16 mouse cellular contexts compared by ENCODE assay signal in genomic region chr12:70647516-70647915, GRCm38 (mm10).
A peak's percentile ranks its signal among the peaks of the same experiment; 100 is the strongest.
DNase-seq lines count a peak whose midpoint lies in the region; ATAC-seq lines count a peak whose summit lies in the region.
"Had no signal": no experiment of that assay in that cellular context is flagged by ENCODE, and none has a peak within 500 bp of the region (broad histone marks: within the 10 kb centered on the region; RNA-seq: fewer than 3 reads in every experiment).

No protein-coding gene starts in this region.

- no peaks in the 10 kb centered on the region for H3K36me3 ChIP-seq in heart, embryonic 14.5 days (ENCODE audit: control insufficient read depth, insufficient read depth, low read length)
- H3K36me3 ChIP-seq in heart, embryonic 11.5 days (ENCODE audit: control insufficient read depth, insufficient read depth, low read length), result no peaks in the 10 kb centered on the region
- H3K36me3 ChIP-seq in embryonic facial prominence, embryonic 13.5 days, result no peaks in the 10 kb centered on the region
- H3K36me3 ChIP-seq: forebrain, embryonic 15.5 days; G1E had no signal

- peak overlapping the region; percentile 35 to 81 for H3K27ac ChIP-seq in heart, embryonic 14.5 days (replicated peaks in 1 of 2; ENCODE audit: control insufficient read depth in 1 of 2, insufficient read depth in 1 of 2, low read depth in 2 of 2, low read length in 2 of 2)
- no peak overlapping the region for H3K27ac ChIP-seq in heart, embryonic 11.5 days (ENCODE audit: low read depth, low read length)
- H3K27ac ChIP-seq in embryonic facial prominence, embryonic 13.5 days, result peak overlapping the region; percentile 29
- H3K27ac ChIP-seq: forebrain, embryonic 15.5 days had no signal

- H3K9me3 ChIP-seq in heart, embryonic 14.5 days (ENCODE audit: control insufficient read depth, low read length), result no peaks in the 10 kb centered on the region
- H3K9me3 ChIP-seq in heart, embryonic 11.5 days (replicated peaks; ENCODE audit: control insufficient read depth, low read length), result no peaks in the 10 kb centered on the region
- no peaks in the 10 kb centered on the region for H3K9me3 ChIP-seq in embryonic facial prominence, embryonic 13.5 days
- H3K9me3 ChIP-seq: forebrain, embryonic 15.5 days had no signal

- H3K4me1 ChIP-seq in heart, embryonic 14.5 days (ENCODE audit: control insufficient read depth in 2 of 2, insufficient read depth in 2 of 2, low read length in 2 of 2), result peaks cover 21 to 40% of the 10 kb centered on the region in 2 experiments
- H3K4me1 ChIP-seq in heart, embryonic 11.5 days (ENCODE audit: control insufficient read depth, insufficient read depth, low read length), result peaks cover 10% of the 10 kb centered on the region
- H3K4me1 ChIP-seq in embryonic facial prominence, embryonic 13.5 days, result 0 out of 2 replicates have a peak, but pooled peaks cover 11% of the 10 kb centered on the region

- H3K9ac ChIP-seq in heart, embryonic 14.5 days (ENCODE audit: low read length), result no peak overlapping the region
- no peak overlapping the region for H3K9ac ChIP-seq in heart, embryonic 11.5 days (ENCODE audit: low read depth, low read length)
- H3K9ac ChIP-seq in embryonic facial prominence, embryonic 13.5 days, result no peak overlapping the region
- H3K9ac ChIP-seq: forebrain, embryonic 15.5 days; lung, embryonic 14.5 days had no signal

- no peak overlapping the region for H3K4me2 ChIP-seq in heart, embryonic 14.5 days (ENCODE audit: low read length)
- no peak overlapping the region for H3K4me2 ChIP-seq in heart, embryonic 11.5 days
- no peak overlapping the region for H3K4me2 ChIP-seq in embryonic facial prominence, embryonic 13.5 days
- H3K4me2 ChIP-seq: forebrain, embryonic 15.5 days; liver, embryonic 11.5 days; lung, embryonic 14.5 days had no signal

- WGBS in heart, embryonic 14.5 days, result 25% methylated on average over 6 of the region's 6 CpGs
- WGBS in heart, embryonic 11.5 days (ENCODE audit: insufficient replicate concordance), result 33% methylated on average over 6 of the region's 6 CpGs
- WGBS in embryonic facial prominence, embryonic 13.5 days, result 35% methylated on average over 6 of the region's 6 CpGs

- H3K27me3 ChIP-seq in heart, embryonic 14.5 days (ENCODE audit: control insufficient read depth, insufficient read depth, low read length), result no peaks in the 10 kb centered on the region
- no peaks in the 10 kb centered on the region for H3K27me3 ChIP-seq in heart, embryonic 11.5 days (ENCODE audit: control insufficient read depth, insufficient read depth, low read length)
- no peaks in the 10 kb centered on the region for H3K27me3 ChIP-seq in embryonic facial prominence, embryonic 13.5 days
- H3K27me3 ChIP-seq: forebrain, embryonic 15.5 days had no signal

- peak; percentile 17 for DNase-seq in NIH3T3 (ENCODE audit: low read depth)
- DNase-seq in heart, postnatal 4 days, result peak; percentile 25
- DNase-seq in right cerebral cortex, postnatal 14 days, result no peak
- DNase-seq in kidney, postnatal 4 days, result no peak
- DNase-seq: cerebellum, adult 9-10 months; kidney, postnatal 25 days; layer of hippocampus, adult 9-11 months; midbrain, embryonic 14.5 days; thymus, postnatal 14 days had no signal

- no peak overlapping the region for H3K4me3 ChIP-seq in heart, embryonic 14.5 days (ENCODE audit: control insufficient read depth in 1 of 2, insufficient read depth in 1 of 2, low read depth in 1 of 2, low read length in 2 of 2)
- no peak overlapping the region for H3K4me3 ChIP-seq in heart, embryonic 11.5 days (ENCODE audit: low read depth, low read length)
- no peak overlapping the region for H3K4me3 ChIP-seq in embryonic facial prominence, embryonic 13.5 days
- H3K4me3 ChIP-seq: forebrain, embryonic 15.5 days had no signal

- no peak for ATAC-seq in heart, embryonic 14.5 days (ENCODE audit: insufficient number of reproducible peaks, insufficient read depth, low FRiP score, low read depth)
- ATAC-seq in heart, embryonic 11.5 days (replicated peaks; ENCODE audit: insufficient number of reproducible peaks, low FRiP score, low TSS enrichment), result no peak
- no peak for ATAC-seq in embryonic facial prominence, embryonic 13.5 days (ENCODE audit: insufficient number of reproducible peaks, insufficient read depth, low FRiP score, low TSS enrichment, low read depth)
- ATAC-seq: forebrain, embryonic 15.5 days had no signal

Comparison
In these comparisons a context has a peak if more than half of its experiments do, and no peak if none do; other contexts are left out.
1. DNase-seq: peak in NIH3T3 (single experiment) and heart, postnatal 4 days (single experiment); none in right cerebral cortex, postnatal 14 days (single experiment) and kidney, postnatal 4 days (0 of 2).